Mouse (Mus musculus) mesoderm, embryonic 11.5 days (tissue): ENCODE results near the gene Foxp1.

Source experiments
- DNase-seq: peaks from one replicate; pipeline ENCODE4 v3.0.0-alpha.2; 2012; ENCODE audit warnings: low read depth, low spot score

Gene Foxp1

DNA sequence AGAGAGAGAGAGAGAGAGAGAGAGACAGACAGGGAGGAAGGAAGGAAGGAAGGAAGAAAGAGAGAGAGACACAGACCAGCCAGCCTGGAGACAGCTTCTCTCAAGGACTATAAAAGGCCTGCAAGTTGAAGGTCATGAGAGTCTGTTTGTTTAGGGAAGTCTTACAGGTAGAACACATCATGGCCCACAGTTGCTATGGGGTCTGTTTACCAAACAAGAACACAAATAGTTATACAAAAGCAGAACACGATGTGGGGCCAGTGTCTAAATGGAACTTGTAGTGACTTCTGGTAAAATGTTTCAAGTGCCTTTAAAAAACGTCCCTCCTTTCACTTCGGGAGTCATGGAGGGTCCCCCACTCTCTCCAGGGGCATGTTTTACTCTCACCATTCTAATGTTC is 529.3 kb downstream of the Foxp1 start:
- no peak for DNase-seq

DNA sequence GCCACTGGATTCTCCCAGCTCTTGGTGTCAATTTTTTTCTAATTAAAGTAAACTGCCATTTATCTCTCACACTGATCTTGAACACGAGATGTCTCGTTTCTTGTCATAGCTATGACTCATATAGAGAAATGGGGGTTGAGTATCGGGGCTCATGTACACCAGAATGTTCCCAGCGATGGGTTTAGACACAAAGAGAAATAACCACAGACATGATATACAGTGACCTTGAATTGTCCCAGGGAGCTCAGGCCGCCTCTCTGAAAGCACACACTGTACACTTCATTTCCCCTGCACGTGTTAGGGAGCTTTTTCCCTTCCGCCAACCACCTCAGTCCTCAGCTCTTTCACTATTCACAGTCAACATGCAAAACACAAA is 529.8 kb downstream of the Foxp1 start:
- no peak for DNase-seq

DNA sequence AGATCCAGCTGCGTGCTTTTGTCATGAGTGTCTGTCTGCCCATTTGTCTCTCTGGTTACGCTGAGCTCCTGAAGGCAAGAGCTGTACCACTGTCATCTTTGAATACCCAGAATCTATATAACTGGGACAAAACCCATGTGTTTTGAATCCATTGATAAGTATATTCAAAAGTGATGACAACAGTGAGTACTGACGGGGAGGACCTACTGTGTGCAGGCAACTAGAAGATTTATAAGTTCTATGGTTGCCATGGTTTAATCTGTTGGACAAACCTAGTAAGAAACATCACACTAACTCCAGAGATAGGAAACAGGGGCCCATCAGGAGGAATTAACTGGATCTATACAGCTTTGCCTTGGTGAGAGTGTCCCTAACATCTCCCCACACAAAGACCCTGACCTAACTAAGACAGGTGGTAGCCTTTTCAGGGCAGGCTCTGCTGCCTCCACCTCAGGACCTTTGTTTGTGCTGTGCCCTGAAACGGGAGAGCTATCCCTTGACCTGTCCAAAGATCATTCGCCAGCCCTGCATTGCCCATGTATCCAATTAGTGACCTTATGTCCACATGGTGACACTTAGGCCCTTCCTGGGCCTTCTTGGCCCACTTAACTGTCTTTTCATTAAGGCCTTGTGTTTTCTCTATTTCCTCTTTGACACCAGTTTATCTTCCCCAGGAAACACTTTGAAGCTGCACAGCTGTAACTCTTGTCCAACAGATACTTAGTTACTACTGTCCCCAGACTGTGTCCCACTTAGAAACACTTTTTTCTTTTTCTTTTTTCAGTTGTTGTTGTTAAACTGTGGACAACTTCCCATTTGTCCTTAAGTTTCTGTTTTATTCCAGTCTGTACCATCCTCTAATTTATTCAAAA is 530.4 kb downstream of the Foxp1 start:
- no peak for DNase-seq

DNA sequence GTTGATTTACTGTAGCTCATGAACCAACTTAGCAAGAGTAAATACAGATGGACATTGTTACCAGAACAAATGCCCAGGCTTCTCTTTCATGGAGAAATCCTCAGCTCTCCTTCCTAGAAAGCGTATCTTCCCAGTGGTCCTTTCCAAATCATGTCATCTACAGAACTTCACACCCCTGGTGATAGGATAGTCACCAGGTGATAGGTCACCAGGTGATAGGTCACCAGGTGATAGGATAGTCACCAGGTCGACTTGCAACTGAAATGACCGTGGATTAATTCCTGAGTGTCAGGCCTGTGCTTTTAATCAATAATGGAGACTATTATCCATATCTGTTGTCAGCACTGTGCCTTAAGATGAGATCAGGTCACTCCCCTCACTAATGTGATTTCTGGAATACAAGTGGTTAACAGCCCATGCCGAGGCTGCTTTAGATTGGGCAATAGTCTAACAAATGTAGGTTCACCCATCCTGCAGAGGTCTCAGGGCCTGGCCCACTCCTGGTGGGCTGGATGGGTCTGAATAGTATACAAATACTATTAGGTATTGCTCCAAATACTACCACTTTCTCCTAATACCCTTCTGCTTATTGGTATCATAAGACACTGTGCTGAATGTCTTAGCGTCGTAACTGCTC is 534.9 kb downstream of the Foxp1 start:
- DNase-seq, result no peak

DNA sequence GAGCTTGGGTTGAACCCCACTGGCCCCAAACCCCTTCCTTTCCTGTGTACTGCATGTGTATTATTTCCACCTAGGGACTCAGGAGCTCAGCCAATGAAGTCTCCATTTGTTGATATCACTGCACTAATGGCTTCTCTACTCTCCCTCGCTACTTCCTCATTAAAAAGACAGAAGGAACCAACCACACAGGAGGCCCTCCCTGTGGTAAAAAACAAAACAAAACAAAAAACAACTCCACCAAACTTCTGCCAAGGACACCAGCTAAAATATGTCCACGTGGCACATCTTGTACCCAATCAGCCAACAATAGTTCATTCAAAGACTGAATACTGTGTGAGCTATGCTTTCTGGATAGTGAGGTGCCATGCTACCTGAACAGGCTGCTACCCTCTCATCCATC is 537.1 kb downstream of the Foxp1 start:
- DNase-seq, result no peak

DNA sequence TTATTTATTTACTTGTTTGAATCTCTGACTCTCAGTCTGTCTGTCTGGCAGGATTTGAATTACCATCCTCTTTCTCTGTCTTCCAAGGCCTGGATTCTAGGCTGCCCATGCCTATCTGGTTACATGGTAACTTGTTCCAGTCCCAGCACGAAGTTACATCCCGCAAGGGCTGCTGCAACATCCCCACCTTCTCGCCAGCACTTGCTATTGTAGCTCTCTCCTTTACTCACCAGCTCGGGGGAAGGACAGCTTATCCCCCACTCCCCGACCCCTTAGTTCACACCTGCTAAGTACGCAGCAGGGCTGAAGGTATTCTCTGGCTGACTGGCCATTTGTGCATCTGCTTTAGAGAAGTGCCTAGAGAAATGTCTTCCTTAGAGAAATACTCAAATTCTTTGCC is 537.9 kb downstream of the Foxp1 start:
- no peak for DNase-seq

DNA sequence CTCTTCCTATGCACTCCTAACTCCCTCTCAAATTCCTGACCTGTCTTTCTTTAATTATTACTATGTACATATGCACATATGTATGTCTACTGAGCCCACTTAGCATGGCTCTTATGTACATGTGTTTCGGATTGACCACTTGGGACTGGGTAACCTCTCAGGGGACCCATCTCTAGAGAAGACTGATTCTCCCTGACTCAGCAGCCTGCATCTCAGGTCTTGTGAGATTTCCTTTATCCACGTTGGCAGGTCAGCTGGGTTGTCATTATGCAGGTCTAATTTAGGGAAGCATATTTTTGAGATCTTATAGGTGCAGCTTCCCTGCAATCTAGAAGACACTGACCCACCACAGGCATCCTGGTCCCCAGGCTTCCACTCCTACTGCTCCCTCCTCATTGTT is 538.5 kb downstream of the Foxp1 start:
- DNase-seq, result no peak

DNA sequence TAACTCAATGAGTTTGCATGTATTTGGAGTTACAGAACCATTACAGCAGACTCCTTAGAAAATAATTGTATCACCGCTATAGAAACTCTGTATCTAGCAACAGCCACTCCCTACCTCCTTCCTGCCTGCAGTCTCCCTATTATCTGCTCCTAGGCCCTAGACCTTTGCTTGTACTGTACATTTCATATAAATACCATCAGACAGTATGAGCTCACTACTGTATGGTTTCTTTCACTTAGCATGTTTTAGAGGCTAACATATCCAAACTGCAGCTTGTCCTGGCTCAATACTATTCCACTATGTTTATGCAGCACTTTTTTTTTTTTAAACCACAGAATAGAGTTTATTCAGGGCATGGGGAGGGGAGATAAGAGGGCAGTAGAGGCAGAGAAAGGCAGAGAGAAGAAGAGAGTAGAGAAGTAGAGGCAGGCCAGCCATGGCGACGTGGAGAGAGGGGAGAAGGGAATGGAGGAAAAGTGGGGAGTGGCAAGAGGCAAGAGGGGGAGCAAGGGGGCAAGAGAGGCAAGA is 539.1 kb downstream of the Foxp1 start:
- no peak for DNase-seq

DNA sequence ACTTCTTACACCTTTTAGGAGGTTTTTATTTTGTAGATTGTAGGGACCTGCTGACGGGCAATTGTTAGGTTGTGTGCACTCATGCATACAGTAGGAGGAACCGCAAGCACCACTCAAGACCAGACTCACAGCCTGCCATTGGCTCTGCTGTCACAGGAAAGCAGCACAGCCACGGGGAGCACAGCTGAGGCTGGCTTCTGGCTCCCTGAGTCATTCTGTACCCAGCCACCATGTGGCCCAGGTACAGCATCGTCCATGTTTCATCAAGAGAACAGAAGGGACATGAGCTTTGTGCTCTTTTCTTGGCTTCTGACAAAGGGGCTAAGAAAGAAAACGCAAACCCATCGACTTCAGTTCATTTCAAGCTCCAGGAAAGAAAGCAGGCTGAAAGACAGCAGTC is 541.3 kb downstream of the Foxp1 start:
- no peak for DNase-seq

DNA sequence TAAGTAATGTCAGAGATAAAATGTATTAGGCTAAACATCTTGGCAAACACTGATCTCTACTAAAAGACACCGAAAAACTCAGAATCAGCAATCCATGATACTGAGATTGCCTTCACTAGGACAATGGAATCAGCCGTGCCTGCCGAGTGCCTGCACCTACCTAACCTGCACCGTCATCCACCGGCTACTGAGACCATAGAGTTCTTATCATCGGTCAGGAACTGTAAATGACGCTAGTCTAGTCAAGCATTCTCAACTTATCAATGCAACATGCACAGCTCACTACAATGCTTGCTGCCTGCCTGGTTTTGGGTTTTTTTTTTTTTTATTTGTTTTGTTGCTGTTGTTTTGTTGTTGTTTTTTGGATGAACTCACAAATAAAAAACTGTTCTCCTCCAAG is 542.1 kb downstream of the Foxp1 start:
- DNase-seq, result no peak

DNA sequence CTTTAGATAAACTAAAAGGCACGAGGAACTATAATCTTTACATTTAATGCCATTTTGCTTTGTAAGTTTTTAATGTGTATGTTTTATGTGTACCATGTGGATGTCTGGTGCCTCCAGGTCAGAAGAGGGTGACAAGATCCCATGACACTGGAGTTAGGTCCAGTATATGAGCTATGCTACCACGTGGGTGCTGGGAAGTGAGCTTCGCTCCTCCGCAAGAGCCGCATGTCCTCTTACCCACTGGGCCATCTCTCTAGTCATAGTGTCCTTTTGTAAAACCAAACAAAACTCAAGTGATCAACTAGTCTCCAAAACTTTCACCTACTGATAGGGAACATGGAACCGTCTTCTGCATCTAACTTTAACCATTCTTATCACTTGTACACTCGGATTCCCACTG is 542.5 kb downstream of the Foxp1 start:
- DNase-seq, result no peak

DNA sequence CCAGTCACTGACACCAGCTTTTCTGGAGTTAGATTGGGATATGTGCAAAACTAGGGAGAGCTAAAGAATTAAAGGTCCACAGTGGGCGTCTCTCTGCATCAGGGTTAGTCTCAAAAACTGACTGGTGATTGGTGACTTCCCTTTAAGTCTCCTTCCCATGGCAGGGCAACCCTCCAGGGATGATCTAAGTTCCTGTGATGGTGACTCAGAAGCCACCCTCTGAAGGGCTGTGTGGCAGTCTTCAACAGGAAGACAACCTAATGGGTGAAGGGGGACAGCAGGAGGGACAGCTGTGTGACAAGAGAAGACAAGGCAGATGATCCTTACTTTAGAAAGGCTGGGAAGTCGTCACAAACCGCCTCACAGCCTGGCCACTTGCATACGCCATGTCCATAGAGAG is 544.7 kb downstream of the Foxp1 start:
- DNase-seq, result no peak

DNA sequence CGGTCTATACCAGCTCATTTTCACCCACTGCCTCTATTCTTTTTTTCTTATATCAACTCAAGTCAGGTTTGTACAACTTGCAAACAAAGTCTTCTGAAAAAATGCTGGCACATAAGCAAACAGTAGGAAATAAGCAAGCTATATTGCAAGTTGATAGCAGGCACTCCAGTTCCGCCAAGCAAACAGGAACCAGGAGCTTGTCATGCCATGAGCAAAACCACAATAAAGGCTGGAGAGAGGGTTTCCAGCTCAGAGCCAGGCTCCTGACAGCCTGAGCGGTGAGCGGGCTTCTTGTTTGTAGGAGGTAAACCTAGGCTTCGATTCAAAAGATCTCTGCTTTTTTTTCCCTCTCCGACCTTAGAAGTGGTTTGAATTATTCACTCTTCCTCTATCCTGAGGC is 546.6 kb downstream of the Foxp1 start:
- no peak for DNase-seq

DNA sequence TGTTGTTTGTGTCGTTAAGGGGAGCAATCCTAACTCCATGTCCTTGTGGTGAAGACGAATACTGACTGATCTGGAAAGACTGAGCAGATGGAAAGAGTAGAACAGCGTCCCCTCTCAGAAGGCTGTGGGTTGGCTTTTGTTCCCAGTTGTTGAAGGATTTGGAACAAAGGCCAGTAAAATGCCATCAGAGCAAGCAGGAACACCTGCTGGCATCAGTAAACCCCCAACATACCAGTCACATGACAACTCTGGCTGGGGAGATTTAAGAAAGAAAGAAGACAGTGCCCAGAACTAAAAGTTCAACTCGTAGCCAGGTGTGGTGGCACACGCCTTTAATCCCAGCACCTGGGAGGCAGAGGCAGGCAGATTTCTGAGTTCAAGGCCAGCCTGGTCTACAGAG is 549.1 kb downstream of the Foxp1 start:
- no peak for DNase-seq

DNA sequence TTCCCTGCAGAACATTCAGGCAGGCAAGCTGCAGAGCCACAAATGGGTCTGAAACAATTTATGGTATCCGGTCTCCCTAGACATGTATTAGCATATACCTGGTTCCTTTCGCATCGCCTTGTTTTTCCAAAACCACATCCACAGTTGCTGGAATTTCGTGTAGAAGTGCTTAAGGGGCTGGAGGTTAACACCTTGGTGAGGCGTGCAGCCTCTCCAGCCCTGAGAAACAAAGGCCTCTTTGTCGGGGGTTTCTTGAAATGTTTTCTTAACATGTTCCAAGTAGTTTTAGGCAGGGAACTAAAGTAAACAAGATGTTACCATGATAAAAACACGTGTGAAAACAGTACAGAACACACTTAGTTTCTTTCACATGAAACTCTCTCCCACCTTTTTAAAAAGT is 550.1 kb downstream of the Foxp1 start:
- DNase-seq, result peak; percentile 58

DNA sequence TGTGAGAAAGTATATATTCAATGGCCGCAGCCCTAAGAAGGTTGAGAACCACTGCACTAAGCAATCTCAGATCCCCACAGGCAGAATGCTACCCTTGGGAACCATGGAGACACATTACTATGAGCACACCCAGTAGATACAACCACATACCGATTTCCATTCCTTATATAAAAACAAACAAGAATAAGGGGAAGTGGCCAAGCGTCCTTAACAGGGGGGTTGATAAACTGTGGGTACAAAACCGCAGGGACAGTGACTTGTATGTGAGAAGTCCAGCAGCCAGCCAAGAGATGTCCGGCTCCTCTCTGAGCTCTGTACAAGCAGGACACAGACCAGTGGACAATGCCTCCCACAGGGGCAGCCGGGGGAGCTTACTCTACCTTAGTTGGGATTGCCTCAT is 563.2 kb downstream of the Foxp1 start:
- DNase-seq, result no peak

DNA sequence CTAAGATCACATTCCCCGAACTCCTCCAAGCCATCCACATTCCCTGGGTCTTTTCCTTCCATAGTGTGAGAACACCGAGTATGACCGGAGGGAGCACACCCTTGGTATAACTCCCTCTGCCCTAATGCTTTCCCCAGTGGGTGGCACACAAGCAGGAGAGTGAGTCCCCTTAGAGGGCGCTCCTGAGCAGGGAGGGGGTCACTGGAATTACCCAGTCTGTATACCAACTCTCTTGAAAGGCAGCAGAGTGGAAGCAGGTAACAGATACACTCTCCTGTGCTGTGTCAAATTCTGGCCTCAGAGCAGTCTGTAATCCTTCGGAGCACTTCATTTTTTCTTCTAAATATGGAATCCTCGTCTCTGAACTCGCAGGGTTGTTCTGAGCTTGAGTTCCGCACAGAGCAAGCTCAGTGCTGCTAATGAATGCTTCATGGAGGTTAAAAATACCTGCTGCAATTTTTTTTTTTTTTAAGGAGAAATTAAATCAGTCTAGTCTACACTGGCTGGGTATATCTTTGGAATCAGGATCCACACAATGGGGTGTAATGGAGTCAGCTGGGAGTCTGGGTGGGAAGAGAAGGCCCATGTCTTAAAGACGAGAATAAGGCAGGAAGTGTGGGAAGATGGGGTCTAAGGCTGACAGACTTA is 565.9 kb downstream of the Foxp1 start:
- no peak for DNase-seq

DNA sequence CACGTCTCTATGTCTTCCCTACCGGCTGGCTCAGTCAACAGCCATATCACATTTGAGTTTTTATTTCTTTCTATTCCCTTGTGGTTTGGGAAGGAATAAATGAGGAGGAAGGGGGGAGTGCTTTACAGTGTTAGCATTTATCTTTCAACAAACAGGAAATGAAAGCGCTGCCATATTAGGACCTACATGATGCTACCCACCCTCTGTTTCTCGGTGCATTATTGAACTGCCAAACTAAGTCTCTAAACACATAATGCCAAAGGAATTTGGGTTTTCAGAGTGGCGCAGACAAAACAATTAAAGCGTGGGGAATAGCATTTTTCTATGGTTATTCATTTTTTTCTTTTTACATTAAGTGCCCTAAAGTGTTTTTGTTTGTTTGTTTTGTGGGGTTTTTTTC is 566.8 kb downstream of the Foxp1 start:
- DNase-seq, result no peak

DNA sequence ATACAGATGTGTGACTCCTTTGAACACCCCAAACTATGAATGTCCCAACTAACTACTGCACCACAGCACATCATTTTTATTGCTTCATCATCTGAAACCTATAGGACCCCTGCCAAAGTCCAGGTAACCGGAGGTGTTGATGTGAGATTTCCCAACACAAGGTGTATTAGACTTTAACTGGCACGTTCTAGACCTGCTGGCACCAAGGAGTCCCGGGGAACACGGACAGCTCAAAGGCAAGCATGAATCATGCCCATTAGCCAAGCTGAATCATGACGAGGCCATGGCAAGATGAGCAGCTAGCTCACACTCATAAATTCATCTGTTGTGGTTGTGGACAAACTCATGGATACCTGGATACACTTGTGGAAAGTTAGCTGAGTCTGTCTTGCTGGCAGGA is 568.1 kb downstream of the Foxp1 start:
- no peak for DNase-seq

DNA sequence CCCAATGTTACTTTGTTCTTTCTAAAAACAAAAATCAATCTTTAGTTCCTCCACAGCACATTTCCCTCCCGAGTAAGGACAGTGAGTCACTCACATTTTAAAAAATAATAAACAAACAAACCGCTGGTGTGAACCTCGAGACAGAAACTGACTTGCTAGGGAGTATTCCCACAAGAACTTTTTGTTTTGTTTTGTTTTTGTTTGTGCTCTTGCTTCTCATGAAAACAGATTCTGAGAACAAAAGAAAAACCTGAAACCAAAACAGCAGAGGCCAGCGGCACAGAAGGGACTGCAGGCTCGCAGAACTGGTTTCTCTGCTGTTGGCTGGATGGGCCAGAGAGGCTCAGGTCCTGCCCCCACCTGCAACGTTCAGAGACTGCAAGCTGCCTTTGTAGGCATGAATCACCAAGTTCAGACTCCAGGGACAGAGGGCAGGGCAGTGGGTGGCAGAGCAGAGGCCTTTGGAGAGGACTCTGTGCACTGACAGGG is 572.8 kb downstream of the Foxp1 start:
- DNase-seq, result no peak

DNA sequence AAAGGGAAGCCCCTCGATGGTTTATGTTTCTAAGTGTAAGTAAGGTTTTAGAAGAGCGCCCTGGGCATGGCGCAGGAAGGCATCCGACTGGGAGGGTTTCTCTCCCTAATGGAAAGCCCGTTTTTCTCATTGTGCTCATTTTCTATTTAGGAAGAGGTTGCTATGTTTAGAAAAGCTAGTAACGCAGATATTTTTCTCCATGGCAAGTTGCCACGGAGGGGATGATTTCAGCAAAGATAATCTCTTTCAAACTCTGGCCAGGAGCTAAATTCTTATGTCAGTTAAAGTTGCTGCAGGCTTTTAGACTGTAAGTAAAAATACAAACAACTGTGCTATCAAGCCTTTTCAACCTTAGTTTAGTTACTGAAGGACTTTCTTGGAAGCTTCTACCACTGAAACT is 573.2 kb downstream of the Foxp1 start:
- DNase-seq, result no peak
